In the genomic region with DNA sequence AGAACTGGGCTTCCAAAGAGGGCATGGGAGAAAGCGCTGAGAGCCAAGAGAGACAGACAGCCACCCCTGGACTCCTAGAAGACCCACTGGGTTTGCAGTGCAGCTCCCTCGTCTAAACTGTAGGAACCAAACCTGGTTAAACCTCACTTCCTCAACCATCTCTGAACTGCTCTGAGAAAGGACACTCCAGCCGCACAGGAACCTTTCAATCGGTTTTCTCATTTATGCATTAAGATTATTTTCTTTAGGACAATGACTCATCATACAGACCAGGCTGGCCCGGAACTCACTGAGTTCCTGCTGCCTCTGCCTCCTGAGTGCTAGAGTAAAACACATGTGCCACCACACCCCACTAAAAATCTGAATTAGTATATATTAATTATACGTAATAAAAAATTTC, we compare ENCODE assay signal across 40 mouse cellular contexts. TPM values are rescaled to one million over a fixed set of nuclear protein-coding genes. Genes with fewer than 3 reads are reported as not detected.
DNase-seq lines count a peak whose midpoint lies in the region; ATAC-seq and TF ChIP-seq lines count a peak whose summit lies in the region.
"Had no signal": no experiment of that assay in that cellular context is flagged by ENCODE, and none has a peak within 500 bp of the region (broad histone marks: within the 10 kb centered on the region; RNA-seq: fewer than 3 reads in every experiment).

No protein-coding gene starts in this region.

- H3K4me2 ChIP-seq in forebrain, postnatal 0 days (ENCODE audit: low read depth) = no peak overlapping the region
- no peak overlapping the region for H3K4me2 ChIP-seq in hindbrain, embryonic 14.5 days (replicated peaks)
- no peak overlapping the region for H3K4me2 ChIP-seq in hindbrain, postnatal 0 days (ENCODE audit: low read depth, low read length)
- no peak overlapping the region for H3K4me2 ChIP-seq in midbrain, embryonic 15.5 days
- H3K4me2 ChIP-seq: embryonic facial prominence, embryonic 13.5 days; heart, embryonic 11.5 days; hindbrain, embryonic 12.5 days; kidney, embryonic 15.5 days; limb, embryonic 13.5 days; liver, embryonic 11.5 days; lung, embryonic 15.5 days; neural tube, embryonic 13.5 days had no signal

- no peaks in the 10 kb centered on the region for H3K27me3 ChIP-seq in forebrain, postnatal 0 days (ENCODE audit: insufficient read depth, low read length)
- H3K27me3 ChIP-seq in forebrain, embryonic 10.5 days (ENCODE audit: poor library complexity, severe bottlenecking) = no peaks in the 10 kb centered on the region
- no peaks in the 10 kb centered on the region for H3K27me3 ChIP-seq in hindbrain, embryonic 14.5 days (ENCODE audit: control insufficient read depth, insufficient read depth, low read length)
- no peaks in the 10 kb centered on the region for H3K27me3 ChIP-seq in hindbrain, postnatal 0 days (ENCODE audit: insufficient read depth, low read length)
- no peaks in the 10 kb centered on the region for H3K27me3 ChIP-seq in midbrain, embryonic 15.5 days (replicated peaks)
- H3K27me3 ChIP-seq: embryonic facial prominence, embryonic 13.5 days; hindbrain, embryonic 12.5 days; kidney, embryonic 15.5 days; limb, embryonic 13.5 days; lung, embryonic 15.5 days; neural tube, embryonic 13.5 days; Patski had no signal

- ATAC-seq in forebrain, postnatal 0 days = no peak
- no peak for ATAC-seq in hindbrain, embryonic 14.5 days (ENCODE audit: low FRiP score)
- no peak for ATAC-seq in hindbrain, postnatal 0 days
- ATAC-seq in midbrain, embryonic 15.5 days (replicated peaks) = no peak
- ATAC-seq: Patski had no signal

- 0 out of 2 replicates have a peak, but pooled peaks cover under 1% of the 10 kb centered on the region for H3K36me3 ChIP-seq in forebrain, postnatal 0 days (ENCODE audit: insufficient read depth)
- peaks cover 3% of the 10 kb centered on the region for H3K36me3 ChIP-seq in forebrain, embryonic 10.5 days (replicated peaks)
- H3K36me3 ChIP-seq in hindbrain, embryonic 14.5 days (replicated peaks; ENCODE audit: control insufficient read depth, insufficient read depth) = no peaks in the 10 kb centered on the region
- H3K36me3 ChIP-seq in hindbrain, postnatal 0 days (ENCODE audit: insufficient read depth, low read length) = no peaks in the 10 kb centered on the region
- H3K36me3 ChIP-seq in midbrain, embryonic 15.5 days (replicated peaks) = 0 out of 2 replicates have a peak, but pooled peaks cover under 1% of the 10 kb centered on the region
- H3K36me3 ChIP-seq: hindbrain, embryonic 12.5 days had no signal

- peaks cover 7% of the 10 kb centered on the region; the same call in 1 of the 2 replicates for H3K4me1 ChIP-seq in forebrain, postnatal 0 days (ENCODE audit: insufficient read depth)
- H3K4me1 ChIP-seq in forebrain, embryonic 10.5 days = peaks cover 17% of the 10 kb centered on the region
- H3K4me1 ChIP-seq in hindbrain, embryonic 14.5 days (replicated peaks; ENCODE audit: control insufficient read depth, insufficient read depth, low read length) = peaks cover 26% of the 10 kb centered on the region
- H3K4me1 ChIP-seq in hindbrain, postnatal 0 days (ENCODE audit: insufficient read depth, low read length) = peaks cover 5% of the 10 kb centered on the region; the same call in 1 of the 2 replicates
- H3K4me1 ChIP-seq in midbrain, embryonic 15.5 days = peaks cover 24% of the 10 kb centered on the region
- H3K4me1 ChIP-seq: embryonic facial prominence, embryonic 13.5 days; lung, embryonic 15.5 days had no signal

- no peaks in the 10 kb centered on the region for H3K9me3 ChIP-seq in forebrain, postnatal 0 days (ENCODE audit: low read length)
- no peaks in the 10 kb centered on the region for H3K9me3 ChIP-seq in forebrain, embryonic 10.5 days
- H3K9me3 ChIP-seq in hindbrain, embryonic 14.5 days (ENCODE audit: control insufficient read depth, low read length) = no peaks in the 10 kb centered on the region
- no peaks in the 10 kb centered on the region for H3K9me3 ChIP-seq in hindbrain, postnatal 0 days (ENCODE audit: low read length)
- no peaks in the 10 kb centered on the region for H3K9me3 ChIP-seq in midbrain, embryonic 15.5 days
- H3K9me3 ChIP-seq: embryonic facial prominence, embryonic 13.5 days; hindbrain, embryonic 12.5 days; kidney, embryonic 15.5 days; limb, embryonic 13.5 days; lung, embryonic 15.5 days; neural tube, embryonic 13.5 days had no signal

- no peak for TF ChIP-seq CTCF in forebrain, postnatal 0 days (IDR thresholded peaks at IDR 0.05; ENCODE audit: low read depth)
- TF ChIP-seq CTCF in hindbrain, postnatal 0 days (IDR thresholded peaks at IDR 0.05; ENCODE audit: low read depth) = no peak

- WGBS in forebrain, postnatal 0 days = 84% methylated on average over 6 of the region's 6 CpGs
- 90% methylated on average over 6 of the region's 6 CpGs for WGBS in forebrain, embryonic 10.5 days
- WGBS in hindbrain, embryonic 14.5 days = 81% methylated on average over 6 of the region's 6 CpGs
- WGBS in hindbrain, postnatal 0 days = 79% methylated on average over 6 of the region's 6 CpGs
- WGBS in midbrain, embryonic 15.5 days = 86% methylated on average over 6 of the region's 6 CpGs

- H3K9ac ChIP-seq in forebrain, postnatal 0 days = no peak overlapping the region
- no peak overlapping the region for H3K9ac ChIP-seq in hindbrain, embryonic 14.5 days
- no peak overlapping the region for H3K9ac ChIP-seq in hindbrain, postnatal 0 days (replicated peaks; ENCODE audit: low read length)
- no peak overlapping the region for H3K9ac ChIP-seq in midbrain, embryonic 15.5 days
- H3K9ac ChIP-seq: embryonic facial prominence, embryonic 13.5 days; hindbrain, embryonic 12.5 days; kidney, embryonic 15.5 days; limb, embryonic 13.5 days; lung, embryonic 15.5 days; neural tube, embryonic 13.5 days had no signal

- DNase-seq in forebrain, postnatal 0 days = no peak
- no peak for DNase-seq in forebrain, embryonic 10.5 days (ENCODE audit: extremely low spot score, low spot score)
- no peak for DNase-seq in hindbrain, embryonic 14.5 days (ENCODE audit: low spot score)
- DNase-seq in hindbrain, postnatal 0 days (ENCODE audit: low spot score) = no peak
- peak; percentile 78 for DNase-seq in 416B (ENCODE audit: low read depth)
- no peak for DNase-seq in cerebellum, postnatal 10 days
- DNase-seq: adrenal gland, postnatal 10 days; cerebellum, adult 9-10 months; embryo, embryonic 11 days; gastrocnemius, postnatal 25 days; kidney, adult 18-20 months; kidney, postnatal 25 days; lung, postnatal 36 days; right cerebral cortex, postnatal 4 days; thymus, adult 18-20 months; thymus, postnatal 25 days had no signal

- 0 out of 2 replicates have a peak overlapping the region, but pooled peaks have one; percentile 15 for H3K27ac ChIP-seq in forebrain, postnatal 0 days (ENCODE audit: low read depth, low read length)
- no peak overlapping the region for H3K27ac ChIP-seq in forebrain, embryonic 10.5 days
- 0 out of 2 replicates have a peak overlapping the region, but pooled peaks have one; percentile 17 for H3K27ac ChIP-seq in hindbrain, embryonic 14.5 days
- H3K27ac ChIP-seq in hindbrain, postnatal 0 days = no peak overlapping the region
- peak overlapping the region; percentile 66 for H3K27ac ChIP-seq in midbrain, embryonic 15.5 days
- H3K27ac ChIP-seq: embryonic facial prominence, embryonic 13.5 days; hindbrain, embryonic 12.5 days; kidney, embryonic 15.5 days; limb, embryonic 13.5 days; lung, embryonic 15.5 days; neural tube, embryonic 13.5 days; stomach, postnatal 0 days had no signal

- no peak overlapping the region for H3K4me3 ChIP-seq in forebrain, postnatal 0 days (ENCODE audit: low read depth, low read length)
- no peak overlapping the region for H3K4me3 ChIP-seq in forebrain, embryonic 10.5 days
- H3K4me3 ChIP-seq in hindbrain, embryonic 14.5 days (replicated peaks; ENCODE audit: low read length) = no peak overlapping the region
- no peak overlapping the region for H3K4me3 ChIP-seq in hindbrain, postnatal 0 days (ENCODE audit: low read length)
- no peak overlapping the region for H3K4me3 ChIP-seq in midbrain, embryonic 15.5 days
- H3K4me3 ChIP-seq: embryonic facial prominence, embryonic 13.5 days; erythroblast, embryonic 14.5 days; hindbrain, embryonic 12.5 days; kidney, embryonic 15.5 days; limb, embryonic 13.5 days; lung, embryonic 15.5 days; neural tube, embryonic 13.5 days had no signal

RNA-seq across cellular contexts. Expression of gene Gast, which starts 6.4 kb away (rescaled TPM):
- total RNA-seq in forebrain, postnatal 0 days (2014; rRNA removed) = not detected in 2 replicates
- 0.48 and 0.51 TPM in 2 replicates for polyA plus RNA-seq in forebrain, postnatal 0 days (2015; fragmentation: Nextera tagmentation; extraction: Ambion mirVana)
- not detected in 2 replicates for polyA plus RNA-seq in forebrain, embryonic 10.5 days (2016; fragmentation: Nextera tagmentation; extraction: Ambion mirVana)
- 0.50 TPM in 1 of 2 replicates, not detected in the other for polyA plus RNA-seq in hindbrain, embryonic 14.5 days (2014; fragmentation: Nextera tagmentation; extraction: Ambion mirVana)
- total RNA-seq in hindbrain, postnatal 0 days (2014; rRNA removed) = not detected in 2 replicates
- polyA plus RNA-seq in hindbrain, postnatal 0 days (2015; fragmentation: Nextera tagmentation; extraction: Ambion mirVana) = 0.45 and 0.73 TPM in 2 replicates
- 2.0 and 2.3 TPM in 2 replicates for polyA plus RNA-seq in midbrain, embryonic 15.5 days (2015; fragmentation: Nextera tagmentation; extraction: Ambion mirVana)
- total RNA-seq: adrenal gland, postnatal 10 days; CH12.LX; gastrocnemius, adult 18-20 months; gastrocnemius, postnatal 25 days; heart, postnatal 10 days; layer of hippocampus, adult 18-20 months; layer of hippocampus, postnatal 14 days; left cerebral cortex, adult 8-10 months; left cerebral cortex, postnatal 36 days; megakaryocyte, adult 5-6 weeks had no signal
- polyA plus RNA-seq: C2C12; heart, embryonic 11.5 days; kidney, embryonic 15.5 days; limb, embryonic 13.5 days; liver, embryonic 11.5 days; liver, embryonic 16.5 days; lung, embryonic 15.5 days; neural tube, embryonic 13.5 days; Patski; spleen, adult 2 months had no signal

RNA-seq across cellular contexts. Expression of gene Eif1, which starts 8.1 kb away (rescaled TPM):
- total RNA-seq in forebrain, postnatal 0 days (2014; rRNA removed) = 105 and 115 TPM in 2 replicates
- polyA plus RNA-seq in forebrain, postnatal 0 days (2015; fragmentation: Nextera tagmentation; extraction: Ambion mirVana) = 1,342 and 1,370 TPM in 2 replicates
- 1,690 and 1,733 TPM in 2 replicates for polyA plus RNA-seq in forebrain, embryonic 10.5 days (2016; fragmentation: Nextera tagmentation; extraction: Ambion mirVana)
- 1,239 and 1,372 TPM in 2 replicates for polyA plus RNA-seq in hindbrain, embryonic 14.5 days (2014; fragmentation: Nextera tagmentation; extraction: Ambion mirVana)
- 74.1 and 76.5 TPM in 2 replicates for total RNA-seq in hindbrain, postnatal 0 days (2014; rRNA removed)
- 1,309 and 1,318 TPM in 2 replicates for polyA plus RNA-seq in hindbrain, postnatal 0 days (2015; fragmentation: Nextera tagmentation; extraction: Ambion mirVana)
- 1,086 and 1,110 TPM in 2 replicates for polyA plus RNA-seq in midbrain, embryonic 15.5 days (2015; fragmentation: Nextera tagmentation; extraction: Ambion mirVana)

RNA-seq across cellular contexts. Expression of gene Hap1, which starts 28.2 kb away (rescaled TPM):
- 274 and 518 TPM in 2 replicates for total RNA-seq in forebrain, postnatal 0 days (2014; rRNA removed)
- 131 and 237 TPM in 2 replicates for polyA plus RNA-seq in forebrain, postnatal 0 days (2015; fragmentation: Nextera tagmentation; extraction: Ambion mirVana)
- 46.7 and 47.5 TPM in 2 replicates for polyA plus RNA-seq in forebrain, embryonic 10.5 days (2016; fragmentation: Nextera tagmentation; extraction: Ambion mirVana)
- 105 and 137 TPM in 2 replicates for polyA plus RNA-seq in hindbrain, embryonic 14.5 days (2014; fragmentation: Nextera tagmentation; extraction: Ambion mirVana)
- total RNA-seq in hindbrain, postnatal 0 days (2014; rRNA removed) = 530 and 555 TPM in 2 replicates
- 344 and 395 TPM in 2 replicates for polyA plus RNA-seq in hindbrain, postnatal 0 days (2015; fragmentation: Nextera tagmentation; extraction: Ambion mirVana)
- polyA plus RNA-seq in midbrain, embryonic 15.5 days (2015; fragmentation: Nextera tagmentation; extraction: Ambion mirVana) = 315 and 316 TPM in 2 replicates
- total RNA-seq: megakaryocyte, adult 5-6 weeks had no signal

RNA-seq across cellular contexts. Expression of gene Krt42, which starts 58.1 kb away (rescaled TPM):
- total RNA-seq in forebrain, postnatal 0 days (2014; rRNA removed) = not detected in 2 replicates
- polyA plus RNA-seq in forebrain, postnatal 0 days (2015; fragmentation: Nextera tagmentation; extraction: Ambion mirVana) = not detected in 2 replicates
- not detected in 2 replicates for polyA plus RNA-seq in forebrain, embryonic 10.5 days (2016; fragmentation: Nextera tagmentation; extraction: Ambion mirVana)
- polyA plus RNA-seq in hindbrain, embryonic 14.5 days (2014; fragmentation: Nextera tagmentation; extraction: Ambion mirVana) = not detected in 2 replicates
- total RNA-seq in hindbrain, postnatal 0 days (2014; rRNA removed) = not detected in 2 replicates
- polyA plus RNA-seq in hindbrain, postnatal 0 days (2015; fragmentation: Nextera tagmentation; extraction: Ambion mirVana) = 0.23 TPM in 1 of 2 replicates, not detected in the other
- polyA plus RNA-seq in midbrain, embryonic 15.5 days (2015; fragmentation: Nextera tagmentation; extraction: Ambion mirVana) = not detected in 2 replicates
- total RNA-seq: adrenal gland, postnatal 10 days; CH12.LX; gastrocnemius, adult 18-20 months; gastrocnemius, postnatal 25 days; heart, postnatal 10 days; layer of hippocampus, adult 18-20 months; layer of hippocampus, postnatal 14 days; left cerebral cortex, adult 8-10 months; left cerebral cortex, postnatal 36 days; megakaryocyte, adult 5-6 weeks had no signal
- polyA plus RNA-seq: C2C12; hindbrain, embryonic 12.5 days; intestine, embryonic 14.5 days; kidney, embryonic 15.5 days; limb, embryonic 13.5 days; liver, embryonic 11.5 days; liver, embryonic 16.5 days; lung, embryonic 15.5 days; neural tube, embryonic 13.5 days; spleen, adult 2 months had no signal

Comparison
In these comparisons a context has a peak if more than half of its experiments do, and no peak if none do; other contexts are left out.
1. H3K27ac ChIP-seq: peak in forebrain, postnatal 0 days (single experiment), hindbrain, embryonic 14.5 days (single experiment) and midbrain, embryonic 15.5 days (single experiment); none in forebrain, embryonic 10.5 days (single experiment) and hindbrain, postnatal 0 days (single experiment).